Mouse (Mus musculus): ENCODE results near the gene Pole3.

The Pole3 gene

GRCm38 (mm10) chr4:62519122-62519848 lies 5.6 kb downstream of the Pole3 start:
- in situ Hi-C loops (cut with MboI, MseI) = no loop called here

DNA sequence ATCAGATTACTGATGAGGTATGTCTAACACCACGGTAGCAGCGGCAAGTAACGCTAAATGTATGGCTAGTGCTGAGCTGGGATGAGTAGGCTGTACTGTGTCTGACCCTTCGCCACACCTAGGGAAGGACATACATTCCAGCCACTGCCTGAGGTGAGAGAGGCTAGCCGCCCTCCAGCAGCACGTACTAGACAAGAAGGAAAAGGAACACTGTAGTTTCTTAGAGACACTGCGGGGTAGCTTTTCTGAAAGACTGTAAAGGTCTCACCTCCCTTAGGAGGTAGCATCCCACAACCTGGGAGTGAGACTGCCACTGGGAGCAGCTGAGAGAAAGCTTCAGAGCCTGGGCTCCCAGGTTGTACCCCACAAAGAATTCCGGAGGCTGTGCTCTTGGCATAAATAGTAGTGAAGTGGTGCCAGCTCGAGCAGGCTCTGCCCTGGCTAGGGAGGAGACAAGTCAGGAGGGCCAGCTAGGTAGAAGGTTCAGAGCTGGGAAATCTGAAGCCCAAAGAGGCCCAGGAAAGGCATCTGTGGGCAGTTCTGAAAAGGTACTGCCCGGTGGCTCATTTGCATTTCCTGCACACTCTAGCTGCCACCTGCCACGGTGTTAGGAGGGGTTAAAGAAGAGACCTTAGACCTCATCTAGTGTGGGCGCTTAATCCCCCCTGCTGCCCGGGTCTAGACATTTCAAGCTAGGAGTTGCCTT lies 6.3 kb downstream of the Pole3 start:
- in situ Hi-C loops (cut with MboI, MseI) = no loop called here

DNA sequence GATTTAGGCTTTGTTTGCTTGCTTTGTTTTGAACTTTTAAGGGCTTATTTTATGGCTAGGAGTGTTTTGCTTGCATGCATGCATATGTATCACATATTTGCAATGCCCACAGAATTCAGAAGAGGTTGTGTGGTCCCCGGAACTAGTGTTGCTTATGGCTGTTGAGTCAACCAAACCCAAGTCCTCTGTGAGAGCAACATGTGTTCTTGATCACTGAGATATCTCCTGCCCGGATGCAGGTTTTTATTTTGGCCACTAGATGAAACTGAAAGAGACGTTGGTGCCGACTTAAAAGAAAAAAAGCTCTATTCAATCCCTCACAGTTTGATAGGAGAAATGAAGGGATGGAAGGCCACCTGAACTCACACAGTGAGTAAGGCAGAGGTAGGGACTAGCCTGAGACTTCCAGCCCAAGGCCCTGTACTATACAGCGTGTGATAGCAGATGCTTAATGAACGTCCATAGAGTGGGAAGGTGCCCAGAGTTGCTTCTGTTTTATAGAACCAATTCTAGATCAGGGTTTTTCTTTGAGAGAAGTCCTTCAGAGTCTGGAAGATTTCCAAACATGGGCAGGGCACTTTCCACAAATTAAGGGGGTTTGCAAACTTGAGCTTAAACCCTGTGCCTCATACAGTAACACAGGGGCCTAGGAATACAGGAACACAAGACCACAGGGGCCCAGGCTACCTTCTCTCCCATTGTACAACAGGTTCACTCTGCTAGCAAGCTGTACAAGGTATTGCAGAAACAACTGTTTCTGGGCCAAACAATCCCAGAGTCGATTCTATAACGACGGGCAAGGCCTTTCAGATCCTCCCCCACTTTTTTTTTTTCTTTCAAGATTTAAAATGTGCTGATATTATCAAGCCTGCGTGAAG lies 7.1 kb downstream of the Pole3 start:
- in situ Hi-C loops (cut with MboI, MseI) = no loop called here

DNA sequence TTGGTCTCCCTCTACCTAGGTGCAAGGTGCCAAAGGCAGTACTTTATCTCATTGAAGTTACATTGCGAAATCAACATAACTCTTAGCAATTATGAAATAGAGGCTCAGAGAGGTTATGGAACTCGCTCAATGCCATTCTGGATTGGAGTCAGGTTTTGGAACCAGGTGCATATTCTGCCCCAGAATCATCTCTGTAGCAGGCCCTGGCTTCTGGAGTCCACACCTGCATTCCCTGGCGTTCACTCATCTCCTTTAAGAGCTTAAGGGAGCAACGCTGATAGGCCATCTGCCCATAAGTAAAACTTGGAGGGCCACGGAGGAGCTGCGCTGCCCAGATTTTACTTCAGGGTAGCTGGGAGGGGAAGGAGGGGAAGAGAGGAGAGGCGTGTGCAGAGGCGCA lies 7.8 kb downstream of the Pole3 start:
- in situ Hi-C loops (cut with MboI, MseI) = no loop called here

GRCm38 (mm10) chr4:62516579-62516978 lies 8.3 kb downstream of the Pole3 start:
- in situ Hi-C loops (cut with MboI, MseI) = no loop called here

- in situ Hi-C loops (cut with MboI, MseI) = no loop called here
Observed at GRCm38 (mm10) chr4:62516079-62516478, 8.8 kb downstream of the Pole3 start.

GRCm38 (mm10) chr4:62515490-62515889 lies 9.4 kb downstream of the Pole3 start:
- in situ Hi-C loops (cut with MboI, MseI) = no loop called here

DNA sequence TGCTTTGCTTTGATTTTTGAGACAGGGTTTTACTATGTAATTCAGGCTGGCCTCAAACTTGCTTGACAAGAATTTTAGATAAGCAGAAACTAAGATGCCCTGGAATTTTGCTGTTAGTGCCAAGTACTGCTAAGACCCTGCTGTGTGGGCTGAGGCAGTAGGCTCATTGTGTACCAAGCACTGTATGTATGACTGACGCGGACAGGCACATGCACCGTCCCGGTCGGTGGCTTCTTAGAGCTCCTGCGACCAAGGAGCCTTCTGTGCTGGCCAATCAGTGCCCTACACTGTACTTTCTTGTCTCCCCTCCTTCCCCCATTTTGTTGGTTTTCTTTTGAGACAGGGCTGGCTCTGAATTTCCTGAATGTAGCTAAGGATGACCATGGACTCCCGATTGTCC lies 9.9 kb downstream of the Pole3 start:
- in situ Hi-C loops (cut with MboI, MseI) = loop anchor here (5.0 kb wide), 1 partner anchor 43 kb away; the partner anchor contains the start of gene Wdr31

GRCm38 (mm10) chr4:62513998-62514506 lies 10.8 kb downstream of the Pole3 start:
- in situ Hi-C loops (cut with MboI, MseI) = loop anchor here (5.0 kb wide), 1 partner anchor 42 kb away; the partner anchor contains the start of gene Wdr31

- in situ Hi-C loops (cut with MboI, MseI) = loop anchor here (5.0 kb wide), 1 partner anchor 38 kb away; the partner anchor contains the start of gene Wdr31
Observed at GRCm38 (mm10) chr4:62509946-62510345, 14.9 kb downstream of the Pole3 start.

GRCm38 (mm10) chr4:62508839-62509238 lies 16.0 kb downstream of the Pole3 start:
- in situ Hi-C loops (cut with MboI, MseI) = no loop called here

- in situ Hi-C loops (cut with MboI, MseI) = no loop called here
Observed at GRCm38 (mm10) chr4:62506798-62507197, 18.1 kb downstream of the Pole3 start.

- in situ Hi-C loops (cut with MboI, MseI) = no loop called here
Observed at GRCm38 (mm10) chr4:62505991-62506390, 18.9 kb downstream of the Pole3 start.

- in situ Hi-C loops (cut with MboI, MseI) = no loop called here
Observed at GRCm38 (mm10) chr4:62503374-62503970, 21.4 kb downstream of the Pole3 start, which contains the start of gene Hdhd3. Gene Hdhd3 (minus strand): TSS chr4:62503467.

DNA sequence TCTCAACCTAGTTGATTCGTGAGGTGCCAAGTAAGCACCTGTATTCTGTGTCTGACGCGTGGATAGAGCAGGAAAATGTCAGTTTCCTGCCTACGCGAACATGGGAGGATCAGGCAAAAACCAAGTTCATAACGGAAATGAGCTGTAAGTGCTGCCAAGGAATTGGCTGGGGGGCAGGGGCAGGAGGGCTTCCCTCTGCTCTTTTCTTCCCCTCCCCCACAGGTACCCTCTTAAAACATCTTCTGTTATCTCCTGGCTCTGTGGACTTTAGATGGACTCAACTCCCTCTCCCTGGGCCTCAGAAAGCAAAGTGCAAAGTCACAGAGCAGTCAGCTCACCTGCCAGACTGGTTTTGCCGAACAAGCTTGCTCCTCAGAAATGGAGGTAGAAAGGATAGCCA lies 21.9 kb downstream of the Pole3 start:
- in situ Hi-C loops (cut with MboI, MseI) = no loop called here

- in situ Hi-C loops (cut with MboI, MseI) = no loop called here
Observed at GRCm38 (mm10) chr4:62501964-62502732, 22.7 kb downstream of the Pole3 start.

- in situ Hi-C loops (cut with MboI, MseI) = no loop called here
Observed at GRCm38 (mm10) chr4:62501534-62501933, 23.3 kb downstream of the Pole3 start.

GRCm38 (mm10) chr4:62500799-62501198 lies 24.1 kb downstream of the Pole3 start:
- in situ Hi-C loops (cut with MboI, MseI) = no loop called here

DNA sequence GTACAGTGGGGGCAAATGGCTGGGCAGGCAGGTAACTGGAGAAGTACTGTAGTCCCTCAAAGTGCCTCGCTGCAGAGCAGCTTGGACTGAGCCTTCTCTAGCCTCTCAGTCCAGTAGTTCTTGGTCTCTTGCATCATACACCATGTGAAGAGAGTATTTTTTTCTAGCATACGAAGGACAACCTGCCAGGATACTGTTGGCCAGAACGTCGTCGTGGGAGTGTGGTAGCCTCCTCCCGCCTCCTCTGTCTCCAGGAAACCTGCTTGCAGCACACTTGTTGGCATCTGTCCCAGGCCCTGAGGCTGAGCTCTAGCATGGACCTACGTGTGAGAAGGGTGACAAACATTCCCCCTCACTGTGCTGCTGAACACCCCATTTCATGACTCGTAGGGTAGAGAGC lies 28.1 kb downstream of the Pole3 start:
- in situ Hi-C loops (cut with MboI, MseI) = no loop called here

- in situ Hi-C loops (cut with MboI, MseI) = no loop called here
Observed at GRCm38 (mm10) chr4:62495946-62496345, 28.9 kb downstream of the Pole3 start.

DNA sequence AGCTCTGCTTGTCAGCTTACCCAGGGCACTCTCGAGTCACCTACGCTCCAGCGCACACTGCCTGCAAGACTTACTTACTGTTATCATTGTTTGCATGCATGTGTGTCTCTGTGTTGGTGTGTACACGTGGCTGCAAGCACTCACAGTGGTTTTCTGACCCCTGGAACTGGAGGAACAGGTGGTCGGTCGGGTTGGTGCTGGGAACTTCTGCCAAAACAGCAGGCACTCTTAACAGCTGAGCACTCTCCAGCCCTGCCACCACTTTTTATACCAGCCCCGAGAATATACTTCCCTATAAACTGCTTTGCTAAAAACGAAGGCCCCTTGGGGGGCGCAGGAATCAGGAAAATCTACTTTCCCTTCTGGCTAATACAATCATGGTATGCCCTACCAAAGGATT lies 30.6 kb downstream of the Pole3 start:
- in situ Hi-C loops (cut with MboI, MseI) = no loop called here
